Mouse (Mus musculus) cerebellum, adult 11 months (tissue): ENCODE results near the gene Vtcn1.

Experiments used
- DNase-seq: peaks from one replicate; pipeline ENCODE4 v3.0.0; 2022

Gene Vtcn1

GRCm38 (mm10) chr3:100922506-100923375 is 97.5 kb downstream of the Vtcn1 start:
- DNase-seq: peak; percentile 20

- no peak for DNase-seq
Observed at GRCm38 (mm10) chr3:100924065-100924732, 98.9 kb downstream of the Vtcn1 start.

GRCm38 (mm10) chr3:100925176-100925575 is 99.9 kb downstream of the Vtcn1 start:
- no peak for DNase-seq

- DNase-seq: no peak
Observed at GRCm38 (mm10) chr3:100931332-100932076, 106.2 kb downstream of the Vtcn1 start.

GRCm38 (mm10) chr3:100932077-100932944 is 107.1 kb downstream of the Vtcn1 start:
- no peak for DNase-seq

GRCm38 (mm10) chr3:100935521-100935920 is 110.3 kb downstream of the Vtcn1 start:
- no peak for DNase-seq

- DNase-seq: no peak
Observed at GRCm38 (mm10) chr3:100936201-100936600, 110.9 kb downstream of the Vtcn1 start.

- no peak for DNase-seq
Observed at GRCm38 (mm10) chr3:100938211-100938610, 113.0 kb downstream of the Vtcn1 start.

- no peak for DNase-seq
Observed at GRCm38 (mm10) chr3:100940496-100941037, 115.3 kb downstream of the Vtcn1 start.
